Comparison of ENCODE assay signal across 20 mouse cellular contexts in the genomic region with DNA sequence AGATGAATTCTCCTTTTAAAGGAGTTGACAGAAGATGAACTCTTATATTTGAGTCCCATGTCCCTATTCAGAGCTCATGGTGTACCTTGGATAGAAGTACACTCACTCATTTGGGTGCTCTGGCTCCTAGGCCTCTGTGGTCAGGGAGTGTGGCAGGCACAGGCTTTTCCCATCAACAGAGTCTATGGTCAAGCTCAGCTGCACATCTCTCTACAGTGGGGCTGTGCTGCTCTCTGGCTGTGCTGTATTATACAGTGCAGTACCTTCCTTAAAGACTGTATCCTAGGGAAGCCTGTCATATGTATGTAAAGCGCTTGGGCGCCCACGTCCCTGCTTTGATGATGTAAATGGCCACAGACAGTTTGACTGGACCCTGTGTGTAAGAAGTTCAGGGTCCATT. TPM values are rescaled to one million over a fixed set of nuclear protein-coding genes. Genes with fewer than 3 reads are reported as not detected.
A peak's percentile ranks its signal among the peaks of the same experiment; 100 is the strongest.
DNase-seq lines count a peak whose midpoint lies in the region; ATAC-seq and TF ChIP-seq lines count a peak whose summit lies in the region.
"Had no signal": no experiment of that assay in that cellular context is flagged by ENCODE, and none has a peak within 500 bp of the region (broad histone marks: within the 10 kb centered on the region; RNA-seq: fewer than 3 reads in every experiment).

No protein-coding gene starts in this region.

- TF ChIP-seq POLR2A in brain, embryonic 14.5 days (IDR thresholded peaks at IDR 0.05; ENCODE audit: borderline replicate concordance, extremely low read depth, insufficient read depth, insufficient read length, poor library complexity, severe bottlenecking), result no peak

- H3K4me2 ChIP-seq in hindbrain, embryonic 11.5 days (replicated peaks; ENCODE audit: low read depth, low read length), result no peak overlapping the region
- no peak overlapping the region for H3K4me2 ChIP-seq in midbrain, embryonic 13.5 days (replicated peaks)
- H3K4me2 ChIP-seq: embryonic facial prominence, embryonic 12.5 days; hindbrain, embryonic 15.5 days; limb, embryonic 15.5 days; liver, embryonic 15.5 days; neural tube, embryonic 12.5 days had no signal

- no peaks in the 10 kb centered on the region for H3K4me1 ChIP-seq in hindbrain, embryonic 11.5 days (replicated peaks; ENCODE audit: control insufficient read depth, insufficient read depth, low read length)
- peaks cover 64% of the 10 kb centered on the region for H3K4me1 ChIP-seq in midbrain, embryonic 13.5 days (replicated peaks)
- H3K4me1 ChIP-seq: liver, embryonic 15.5 days had no signal

- no peak overlapping the region for H3K4me3 ChIP-seq in layer of hippocampus, adult 2 months
- H3K4me3 ChIP-seq in hindbrain, embryonic 11.5 days (ENCODE audit: low read depth, low read length), result no peak overlapping the region
- no peak overlapping the region for H3K4me3 ChIP-seq in midbrain, embryonic 13.5 days (replicated peaks)
- H3K4me3 ChIP-seq: embryonic facial prominence, embryonic 12.5 days; heart, adult 2 months; hindbrain, embryonic 15.5 days; limb, embryonic 15.5 days; liver, embryonic 15.5 days; neural tube, embryonic 12.5 days had no signal

- no peak for DNase-seq in layer of hippocampus, adult 2 months (ENCODE audit: low spot score in 2 of 2)
- DNase-seq in layer of hippocampus, adult 18-20 months (ENCODE audit: low spot score in 2 of 2), result no peak
- peak; percentile 36 for DNase-seq in brain, embryonic 14.5 days (ENCODE audit: low read depth)
- DNase-seq in hindbrain, embryonic 11.5 days (ENCODE audit: low spot score), result no peak
- no peak for DNase-seq in ovary, postnatal 10 days (ENCODE audit: low spot score)
- DNase-seq in cerebellum, adult 11 months, result no peak
- DNase-seq: cerebellum, adult 8-10 months; gastrocnemius, postnatal 25 days; heart, adult 2 months; kidney, adult 18-20 months; thymus, postnatal 4 days had no signal

- no peak overlapping the region for H3K9ac ChIP-seq in hindbrain, embryonic 11.5 days (ENCODE audit: low read depth, low read length)
- no peak overlapping the region for H3K9ac ChIP-seq in midbrain, embryonic 13.5 days (replicated peaks)
- H3K9ac ChIP-seq: embryonic facial prominence, embryonic 12.5 days; hindbrain, embryonic 15.5 days; limb, embryonic 15.5 days; liver, embryonic 15.5 days; neural tube, embryonic 12.5 days had no signal

- H3K27me3 ChIP-seq in hindbrain, embryonic 11.5 days (ENCODE audit: control insufficient read depth, insufficient read depth, low read length), result no peaks in the 10 kb centered on the region
- H3K27me3 ChIP-seq in midbrain, embryonic 13.5 days, result 0 out of 2 replicates have a peak, but pooled peaks cover 3% of the 10 kb centered on the region
- H3K27me3 ChIP-seq: embryonic facial prominence, embryonic 12.5 days; hindbrain, embryonic 15.5 days; limb, embryonic 15.5 days; liver, embryonic 15.5 days had no signal

- 0 out of 2 replicates have a peak, but pooled peaks have one; percentile 19 for ATAC-seq in hindbrain, embryonic 11.5 days (ENCODE audit: low FRiP score)
- no peak; the same call in 1 of the 2 replicates for ATAC-seq in midbrain, embryonic 13.5 days

- peak overlapping the region; percentile 53 for H3K27ac ChIP-seq in layer of hippocampus, adult 2 months
- peak overlapping the region; percentile 10; the same call in 1 of the 2 replicates for H3K27ac ChIP-seq in hindbrain, embryonic 11.5 days (ENCODE audit: low read depth, low read length)
- peak overlapping the region; percentile 64; the same call in 1 of the 2 replicates for H3K27ac ChIP-seq in midbrain, embryonic 13.5 days
- H3K27ac ChIP-seq: embryonic facial prominence, embryonic 12.5 days; heart, adult 2 months; hindbrain, embryonic 15.5 days; kidney, postnatal 0 days; limb, embryonic 15.5 days; liver, embryonic 15.5 days; macrophage; neural tube, embryonic 12.5 days had no signal

- no peaks in the 10 kb centered on the region for H3K9me3 ChIP-seq in hindbrain, embryonic 11.5 days (ENCODE audit: control insufficient read depth, low read length)
- no peaks in the 10 kb centered on the region for H3K9me3 ChIP-seq in midbrain, embryonic 13.5 days
- H3K9me3 ChIP-seq: embryonic facial prominence, embryonic 12.5 days; hindbrain, embryonic 15.5 days; limb, embryonic 15.5 days; liver, embryonic 15.5 days; neural tube, embryonic 12.5 days had no signal

- no peaks in the 10 kb centered on the region for H3K36me3 ChIP-seq in hindbrain, embryonic 11.5 days (ENCODE audit: control insufficient read depth, insufficient read depth, low read length)
- H3K36me3 ChIP-seq in midbrain, embryonic 13.5 days, result no peaks in the 10 kb centered on the region
- H3K36me3 ChIP-seq: embryonic facial prominence, embryonic 12.5 days; hindbrain, embryonic 15.5 days; limb, embryonic 15.5 days; liver, embryonic 15.5 days; neural tube, embryonic 12.5 days had no signal

- WGBS in hindbrain, embryonic 11.5 days, result 74% methylated on average over 3 of the region's 3 CpGs
- WGBS in midbrain, embryonic 13.5 days, result 72% methylated on average over 3 of the region's 3 CpGs

- no peak for TF ChIP-seq CTCF in layer of hippocampus, adult 2 months (conservative IDR thresholded peaks at IDR 0.05)
- TF ChIP-seq CTCF in brain, embryonic 14.5 days (IDR thresholded peaks at IDR 0.05; ENCODE audit: borderline replicate concordance, extremely low read depth, insufficient read depth, insufficient read length), result no peak

RNA-seq across cellular contexts. Expression of gene Insm1, which starts 35.9 kb away (rescaled TPM):
- total RNA-seq in layer of hippocampus, adult 2 months (2021), result 1 to 10 TPM; 6.6 to 7.2 TPM
- 1 to 10 TPM; 6.5 to 7.4 TPM for total RNA-seq in layer of hippocampus, adult 18-20 months (2021)
- 51.1 and 74.2 TPM in 2 replicates for polyA plus RNA-seq in brain, embryonic 14.5 days (2012; rRNA removed)
- polyA plus RNA-seq in hindbrain, embryonic 11.5 days (2014; fragmentation: Nextera tagmentation; extraction: Ambion mirVana), result 11.9 and 12.3 TPM in 2 replicates
- polyA plus RNA-seq in midbrain, embryonic 13.5 days (2015; fragmentation: Nextera tagmentation; extraction: Ambion mirVana), result 7.1 and 8.9 TPM in 2 replicates
- total RNA-seq: gastrocnemius, postnatal 25 days; heart, adult 2 months had no signal
- polyA plus RNA-seq: heart, adult 2 months; kidney, postnatal 0 days; liver, embryonic 15.5 days; lung, embryonic 16.5 days; macrophage had no signal

Comparison
In these comparisons a context has a peak if more than half of its experiments do, and no peak if none do; other contexts are left out.
1. H3K27ac ChIP-seq: peak in every context shown above with its lines; median percentile 64 in midbrain, embryonic 13.5 days; 53 in layer of hippocampus, adult 2 months; 10 in hindbrain, embryonic 11.5 days.